Mouse (Mus musculus) urinary bladder, postnatal 36 days (tissue): ENCODE measurements around the gene Smug1.

ENCODE experiments used
- DNase-seq, 2 experiments: peaks; one replicate each; pipeline ENCODE4 v3.0.0; 2022; ENCODE audit warnings: low spot score in 2 of 2, mixed read lengths in 1 of 2

The Smug1 gene

DNA sequence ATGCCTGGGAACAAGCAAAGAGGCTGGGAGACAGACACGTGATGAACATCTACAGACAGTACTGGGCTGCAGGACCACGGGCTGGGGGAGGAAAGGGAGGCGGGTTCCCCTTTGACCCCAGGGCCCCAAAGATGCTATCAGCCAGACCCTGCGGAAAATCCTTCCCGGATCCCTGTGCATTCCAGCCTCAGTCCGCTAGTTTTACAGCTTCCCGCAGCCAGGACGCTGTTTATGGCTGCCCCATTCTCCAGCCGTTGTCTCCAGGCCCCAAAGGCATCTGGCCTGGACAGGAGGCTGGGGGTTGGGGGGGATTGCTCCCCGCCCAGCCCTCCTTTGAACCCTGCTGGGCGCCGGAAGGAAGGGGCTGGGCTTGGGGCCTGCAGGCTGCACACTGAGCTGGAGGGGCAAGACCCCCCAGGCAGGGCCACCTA is 10.7 kb upstream of the Smug1 start:
- no peak for DNase-seq

DNA sequence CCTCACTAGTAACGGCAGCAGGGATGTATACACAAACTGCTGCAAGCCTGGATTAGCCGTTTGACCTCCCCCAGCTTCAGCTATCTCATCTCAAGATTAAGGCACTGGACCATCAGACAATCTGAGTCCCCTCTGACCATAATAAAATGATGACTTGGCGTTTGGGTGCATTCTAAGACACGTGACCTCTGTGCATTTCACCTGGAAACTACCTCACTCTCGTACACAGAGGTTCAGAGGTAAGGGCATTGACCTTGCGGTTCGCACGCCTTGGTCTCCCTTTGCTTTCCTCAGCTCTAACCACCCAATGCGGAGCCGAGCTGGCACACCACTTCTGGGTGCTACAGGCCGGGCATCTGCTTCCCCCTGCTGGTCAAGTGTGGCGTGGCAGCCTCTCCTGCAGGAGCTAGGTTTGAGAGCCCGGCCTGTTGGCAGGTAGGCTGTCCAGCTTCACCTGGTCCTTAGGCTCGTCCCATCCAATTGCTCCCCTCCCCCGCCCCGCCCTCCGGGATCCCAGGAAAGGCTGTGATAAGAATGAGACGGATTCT is 10.1 kb upstream of the Smug1 start:
- peak; percentile 88 to 91 for DNase-seq

DNA sequence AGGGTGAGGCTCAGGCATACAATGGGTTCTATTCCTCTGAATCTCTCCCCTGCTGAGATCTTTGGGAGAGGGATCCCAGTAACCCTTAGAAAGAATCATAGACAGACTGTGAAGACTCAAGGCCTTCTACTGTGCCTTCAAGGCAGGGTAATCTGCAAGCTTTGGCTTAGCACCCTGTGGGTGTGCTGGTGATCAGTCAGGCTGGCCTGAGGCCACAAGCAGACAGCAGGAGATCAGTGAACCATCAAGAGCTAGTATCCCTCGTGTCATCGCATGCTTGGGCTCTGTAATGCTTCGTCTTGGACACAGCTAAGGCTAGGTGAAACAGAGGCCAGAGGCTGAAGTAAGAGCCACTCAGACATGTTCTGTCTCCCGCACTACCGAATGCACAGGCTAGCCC is 6.4 kb upstream of the Smug1 start:
- DNase-seq: no peak

DNA sequence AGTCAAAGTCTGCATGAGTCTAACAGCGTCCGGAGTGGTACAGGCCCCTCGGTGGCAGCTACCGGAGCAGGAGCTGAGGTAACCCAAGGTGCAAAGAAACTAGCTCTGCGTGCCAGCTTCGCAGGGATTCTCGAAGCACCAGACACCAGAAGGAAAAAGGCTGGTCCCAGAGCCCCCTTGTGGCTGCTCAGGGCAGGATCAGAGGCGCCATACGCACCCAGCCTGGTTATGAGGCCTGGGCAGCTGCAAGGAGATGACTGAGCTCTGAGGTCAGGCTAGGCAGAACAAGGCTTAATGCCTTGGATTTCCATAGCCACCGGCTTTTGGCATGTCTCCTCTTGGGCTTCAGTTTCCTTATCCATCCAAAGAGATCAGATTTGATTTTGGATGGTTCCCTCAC is 5.6 kb upstream of the Smug1 start:
- DNase-seq: peak; percentile 25 to 63

DNA sequence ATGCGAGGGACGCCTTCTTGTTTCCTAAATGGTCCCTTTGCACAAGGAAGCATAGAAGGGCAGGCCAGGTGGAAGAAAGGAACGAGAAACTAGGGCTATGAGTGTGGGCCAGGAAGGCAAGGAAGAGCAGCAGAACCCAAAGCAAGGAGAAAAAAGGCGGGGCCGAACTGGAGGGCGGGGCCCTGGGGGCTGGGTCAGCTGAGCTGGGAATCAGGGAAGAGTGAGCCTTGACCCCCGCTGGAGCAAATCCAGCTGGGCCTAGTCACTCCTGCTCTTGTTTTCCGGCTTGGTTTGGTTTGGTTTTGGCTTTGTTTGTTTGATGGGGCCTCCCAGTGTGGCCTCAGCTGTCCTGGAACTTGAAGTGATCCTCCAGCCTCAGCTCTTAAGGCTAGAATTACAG is 4.4 kb upstream of the Smug1 start:
- no peak for DNase-seq

DNA sequence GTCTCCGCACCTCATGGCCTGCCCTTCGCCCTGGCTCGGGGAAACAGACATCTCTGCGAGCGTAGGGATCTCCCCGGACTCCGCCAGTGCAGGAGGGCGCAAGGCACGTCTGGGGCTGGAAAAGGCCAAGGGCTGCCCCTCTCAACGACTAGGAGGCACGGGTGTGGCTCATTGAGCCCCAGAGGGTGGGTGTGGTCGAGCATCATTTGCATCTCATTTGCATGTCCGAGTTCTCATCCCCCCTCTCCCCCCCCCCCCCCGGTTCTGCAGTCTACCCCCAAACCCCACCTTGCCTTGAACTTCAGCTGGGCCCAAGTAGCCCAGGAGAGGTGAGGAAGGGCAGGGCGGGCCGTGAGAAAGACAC is 3.4 kb upstream of the Smug1 start:
- DNase-seq: no peak

DNA sequence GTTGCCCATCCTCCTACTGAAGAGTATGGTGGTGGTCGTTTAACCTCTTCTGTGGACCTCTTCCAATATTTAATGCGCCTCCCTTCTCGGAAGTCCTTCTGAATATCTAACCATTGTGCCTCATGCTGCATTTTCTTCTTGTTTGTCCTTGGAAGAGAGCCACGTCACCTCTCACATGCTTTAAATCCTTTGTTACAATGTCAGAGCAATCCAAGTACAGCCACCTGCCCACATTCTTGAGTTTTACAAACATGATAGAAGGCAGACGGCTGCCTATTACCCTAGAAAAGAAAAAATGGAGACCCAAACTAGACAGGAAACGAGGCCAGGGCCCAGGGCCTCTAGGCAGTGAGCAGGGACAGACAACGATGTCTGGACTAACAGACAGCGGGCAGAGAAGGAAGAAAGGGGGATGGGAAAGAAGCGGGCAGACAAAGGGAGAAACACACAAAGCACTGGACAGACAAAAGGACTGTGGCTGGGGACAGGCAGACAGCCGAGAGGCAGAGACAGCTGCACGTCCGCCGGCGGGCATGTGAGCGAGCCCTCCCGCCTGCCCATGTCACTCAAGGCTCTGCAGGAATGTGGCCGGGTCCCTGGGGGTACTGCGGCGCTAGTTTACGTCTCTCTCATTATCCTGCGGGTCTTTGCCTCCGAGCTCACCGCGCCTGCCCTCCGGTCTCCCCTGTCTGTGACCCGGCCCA is 2.9 kb upstream of the Smug1 start:
- DNase-seq: no peak

DNA sequence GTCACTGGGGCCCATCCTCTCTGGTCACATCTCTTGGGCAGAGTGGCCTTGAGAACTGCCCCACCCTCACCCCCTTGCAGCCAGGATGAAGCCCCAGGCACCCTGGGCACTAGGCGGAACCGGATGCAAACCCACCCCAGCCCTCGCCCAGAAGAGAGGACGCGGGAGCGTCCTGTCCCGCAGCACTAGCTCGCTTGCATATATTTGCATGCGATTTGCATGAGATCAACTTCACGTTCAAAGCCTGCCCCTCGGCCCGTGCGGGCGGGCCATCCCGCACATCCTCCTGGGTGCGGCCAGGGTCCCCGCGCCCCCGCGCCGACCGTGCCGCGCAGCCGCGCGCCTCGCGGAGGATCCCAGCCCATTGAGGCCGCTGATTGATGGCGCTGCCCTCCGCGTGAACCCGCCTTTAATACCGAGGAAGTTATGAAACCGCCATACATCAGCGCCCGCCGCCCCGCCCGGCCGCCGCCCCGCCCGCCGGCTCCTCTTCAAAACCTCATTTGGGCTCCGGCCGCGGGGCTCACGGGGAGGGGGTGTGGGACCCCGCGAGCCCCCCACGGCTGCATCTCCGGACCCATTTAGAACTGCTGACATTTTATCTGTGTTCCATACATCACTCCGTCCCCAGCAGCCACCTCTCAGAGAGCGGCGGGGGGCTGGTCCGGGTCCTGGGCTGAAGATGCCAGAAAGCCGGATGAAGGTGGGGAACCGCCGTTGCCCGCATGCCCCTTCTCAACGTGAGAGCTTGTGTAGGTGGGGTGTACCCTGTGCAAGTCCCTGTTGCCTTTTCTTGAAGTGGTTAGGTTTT is 2.1 kb upstream of the Smug1 start:
- peak in 1 of 2 experiments; percentile 25 for DNase-seq

DNA sequence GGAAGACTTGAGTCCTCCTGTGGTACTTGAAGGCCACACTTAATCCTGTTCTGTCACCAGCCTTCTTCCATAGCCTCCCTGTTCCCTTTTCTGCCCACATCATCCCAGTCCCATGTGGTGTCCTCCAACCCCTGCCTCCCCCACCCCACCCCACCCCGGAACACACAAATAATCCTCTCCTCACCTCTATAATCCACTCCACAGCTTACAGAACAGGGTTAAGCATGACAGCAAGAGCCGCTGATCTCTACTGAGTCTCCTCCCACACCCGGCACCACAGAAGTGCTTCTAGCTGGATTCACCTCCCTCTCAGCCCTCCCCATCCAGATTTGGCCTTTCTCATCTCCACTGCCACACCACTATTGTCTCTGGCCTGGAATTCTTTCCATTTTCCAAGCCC is 894 bp upstream of the Smug1 start:
- DNase-seq: no peak

DNA sequence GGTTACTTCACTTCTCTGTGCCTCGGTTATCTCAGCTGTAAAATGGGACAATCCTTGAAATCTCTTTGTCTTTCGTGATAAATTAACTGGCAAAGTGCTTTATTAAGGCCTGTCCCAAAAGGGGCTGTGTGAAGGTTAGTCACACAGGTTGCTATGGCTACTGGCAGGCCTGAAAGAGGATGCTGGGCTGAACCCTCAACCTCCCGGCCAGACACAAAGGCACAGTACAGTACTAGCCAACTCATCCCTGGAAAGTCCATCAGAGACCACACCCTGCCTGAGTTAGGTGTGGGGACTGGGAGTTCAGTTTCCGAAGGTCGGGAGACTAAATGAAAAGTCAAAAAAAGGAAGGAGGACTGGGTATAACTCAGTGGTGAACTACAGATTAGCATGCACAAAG is 968 bp downstream of the Smug1 start:
- no peak for DNase-seq

DNA sequence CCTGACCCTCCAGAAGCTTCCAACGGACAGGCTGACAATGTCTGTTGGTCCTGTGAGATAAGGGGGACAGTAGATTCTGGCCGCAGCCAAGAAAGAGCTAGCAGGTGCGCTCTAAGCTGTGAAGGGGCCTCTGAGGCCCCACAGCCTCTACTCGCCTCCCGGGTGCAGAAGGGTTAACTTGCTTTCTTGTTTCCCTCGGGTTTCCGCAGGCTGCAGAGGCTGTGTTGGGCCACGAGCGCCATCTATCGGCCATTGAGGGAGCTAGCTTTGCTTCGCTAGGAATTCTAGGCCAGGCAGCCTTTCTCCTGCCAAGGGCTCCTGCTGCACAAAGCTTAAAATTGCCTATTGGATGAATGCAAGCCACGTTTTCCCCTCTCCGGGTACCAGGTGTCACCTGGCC is 1.5 kb downstream of the Smug1 start:
- peak; percentile 79 to 88 for DNase-seq

DNA sequence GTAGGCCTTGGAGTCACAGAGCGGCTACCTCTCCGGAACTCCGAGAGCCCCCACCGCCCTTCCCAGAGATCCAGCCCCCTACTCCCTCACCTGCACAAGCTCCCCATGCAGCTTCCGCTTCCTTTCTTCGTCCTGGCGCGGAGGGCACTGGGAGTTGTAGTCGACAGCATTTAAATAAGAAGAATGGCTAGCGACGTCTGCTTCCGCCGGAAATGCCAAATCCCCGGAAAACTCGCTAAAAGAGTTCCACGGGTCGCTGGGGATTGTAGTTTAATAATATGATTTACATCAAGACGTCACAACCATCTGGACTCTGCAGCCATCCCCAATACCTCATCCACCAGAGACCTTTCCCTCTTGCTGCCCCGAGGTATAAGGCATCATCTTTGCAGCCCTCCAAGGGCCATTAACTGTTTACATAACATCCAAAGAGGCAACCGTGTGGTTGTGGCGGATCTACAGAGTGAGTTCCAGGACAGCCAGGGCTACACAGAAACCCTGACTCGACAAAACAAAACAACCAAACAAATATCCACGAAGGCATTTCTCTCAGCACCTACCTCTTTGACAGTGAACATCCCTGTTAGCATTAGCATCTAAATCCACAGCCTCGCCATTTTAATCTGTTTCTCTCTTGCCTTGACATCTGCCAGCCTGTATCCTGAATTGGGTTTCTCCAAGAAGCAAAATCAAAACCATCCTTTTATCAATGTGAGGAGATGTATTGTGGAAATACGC is 3.5 kb downstream of the Smug1 start:
- DNase-seq: peak; percentile 76 to 90

DNA sequence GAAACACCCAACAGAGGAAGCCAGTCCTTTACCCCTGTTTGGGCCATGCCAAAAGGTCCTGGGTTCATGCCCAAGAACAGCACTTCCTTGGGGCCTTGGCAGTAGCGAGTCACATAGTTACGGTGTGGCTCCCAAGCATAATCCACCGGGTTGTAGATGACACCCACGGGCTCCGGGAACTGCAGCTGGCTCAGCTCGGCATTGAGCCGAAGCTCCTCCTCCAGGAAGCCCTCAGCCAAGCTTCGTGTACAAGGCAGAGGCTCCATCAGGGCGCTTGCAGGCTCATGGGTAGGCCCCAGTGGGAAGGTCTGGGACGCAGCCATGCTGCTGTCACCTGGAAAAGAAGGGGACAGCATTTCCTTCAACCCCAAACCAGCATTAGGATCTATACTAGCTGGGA is 9.3 kb downstream of the Smug1 start:
- no peak for DNase-seq

DNA sequence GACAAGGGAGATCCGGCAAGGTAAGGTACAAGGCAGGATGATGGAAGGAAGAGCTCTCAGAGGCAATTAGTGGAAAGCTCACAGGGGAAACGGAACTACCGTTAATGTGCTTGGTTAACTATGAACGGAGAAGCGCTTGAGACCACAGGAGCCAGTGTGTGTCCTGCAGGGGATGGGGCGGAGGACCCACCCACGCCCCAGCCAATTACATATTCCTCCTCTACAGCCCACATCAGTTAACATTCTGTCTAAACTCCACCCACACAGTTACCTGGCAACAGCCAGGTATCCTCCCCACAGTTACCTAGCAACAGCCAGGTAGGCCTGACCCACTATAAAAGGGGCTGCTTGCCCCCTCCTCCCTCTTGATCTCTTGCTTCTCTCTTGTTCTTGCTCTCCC is 10.0 kb downstream of the Smug1 start:
- no peak for DNase-seq

DNA sequence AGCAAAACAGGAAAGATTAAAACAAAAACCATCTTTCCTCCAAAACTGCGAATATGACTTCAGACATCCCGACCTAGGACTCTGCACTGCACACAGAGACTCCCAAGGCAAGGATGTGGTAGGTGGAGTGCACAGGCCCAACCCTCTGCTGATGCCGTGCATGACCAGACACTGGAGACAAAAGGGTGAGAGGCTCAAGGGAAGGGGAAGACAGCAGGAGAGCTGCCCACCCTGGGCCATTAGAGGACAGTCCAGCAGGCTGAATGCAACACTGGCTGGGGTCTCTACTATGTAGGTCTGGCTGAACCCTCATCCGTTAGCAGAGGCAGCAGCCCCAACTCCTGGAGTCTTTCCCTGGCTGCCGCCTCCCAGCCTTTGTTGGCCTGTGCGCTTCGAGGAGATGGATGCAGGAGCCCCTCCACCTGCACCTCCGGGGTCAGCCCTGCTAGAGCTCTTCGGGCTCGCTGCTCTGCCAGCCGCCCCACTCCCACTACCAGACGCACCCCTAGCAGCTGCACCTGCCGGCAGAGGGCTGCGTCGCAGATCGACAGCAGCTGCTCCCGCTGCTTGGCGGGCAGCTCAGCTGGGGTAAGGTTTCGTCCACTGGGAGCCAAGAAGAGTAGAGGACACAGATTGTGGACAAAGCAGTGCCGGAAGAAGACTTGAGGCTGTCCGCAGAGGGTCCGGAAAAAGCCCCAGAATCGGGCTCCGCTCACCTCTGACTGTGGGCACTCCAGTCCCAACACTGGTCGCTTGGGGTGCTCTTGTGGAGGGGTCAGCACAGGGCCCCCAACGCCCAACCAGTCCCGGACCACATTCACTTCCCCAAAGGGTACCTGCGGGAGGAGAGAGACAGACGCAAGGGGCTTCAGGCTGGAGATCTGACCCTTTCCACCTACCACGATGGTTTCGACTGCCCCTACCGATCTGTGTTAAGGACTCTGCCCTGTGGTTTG is 11.2 kb downstream of the Smug1 start:
- DNase-seq: no peak

DNA sequence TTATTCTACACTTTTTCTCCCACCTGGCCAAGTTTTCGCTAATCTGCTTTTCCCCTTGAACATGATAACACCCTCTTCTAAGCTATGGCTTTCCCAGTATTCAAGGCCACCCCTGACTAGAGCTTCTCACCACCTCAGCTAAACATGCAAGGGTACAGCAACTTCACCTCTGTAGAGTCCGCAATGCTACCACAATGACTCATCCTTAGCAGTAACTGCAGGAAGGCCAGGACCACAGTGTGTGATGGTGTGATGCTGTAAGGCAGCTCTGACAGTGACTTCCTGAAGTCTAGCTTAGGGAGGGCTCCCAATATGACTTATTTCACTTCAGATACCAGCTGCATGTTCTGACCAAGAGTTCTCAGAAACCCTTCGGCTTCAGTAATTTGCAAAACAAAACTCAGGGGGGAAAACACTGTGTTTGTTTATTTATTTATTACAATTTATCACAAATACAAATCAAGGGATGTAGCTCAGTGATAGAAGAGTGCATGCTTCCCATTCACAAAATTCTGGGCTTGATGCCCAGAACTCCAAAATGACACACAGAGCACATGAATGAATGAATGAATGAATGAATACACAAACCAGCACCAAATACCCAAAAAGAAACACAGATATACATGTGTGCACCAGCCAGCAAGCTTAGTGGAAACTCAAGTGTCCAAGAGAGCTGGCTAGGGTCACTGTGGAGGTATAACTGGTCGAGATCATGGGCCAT is 13.8 kb downstream of the Smug1 start:
- no peak for DNase-seq

DNA sequence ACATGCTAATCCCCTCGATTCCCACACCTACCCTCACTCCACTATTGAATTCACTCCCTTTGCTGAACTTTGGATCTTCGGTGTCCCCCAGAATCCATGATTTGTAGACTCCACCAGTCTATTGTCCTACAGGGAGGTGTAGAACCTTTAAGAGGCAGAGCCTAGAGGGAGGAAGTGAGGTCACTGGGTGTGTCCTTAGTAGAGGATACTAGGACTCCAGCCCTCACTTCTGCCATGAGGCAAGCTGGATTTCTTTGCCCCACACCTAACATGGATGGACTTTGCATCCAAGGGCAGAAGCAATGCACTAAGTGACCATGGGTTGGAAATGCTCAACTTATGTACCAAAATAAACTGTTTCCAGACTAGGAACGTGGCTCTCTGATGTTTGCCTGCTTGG is 14.5 kb downstream of the Smug1 start:
- no peak for DNase-seq

DNA sequence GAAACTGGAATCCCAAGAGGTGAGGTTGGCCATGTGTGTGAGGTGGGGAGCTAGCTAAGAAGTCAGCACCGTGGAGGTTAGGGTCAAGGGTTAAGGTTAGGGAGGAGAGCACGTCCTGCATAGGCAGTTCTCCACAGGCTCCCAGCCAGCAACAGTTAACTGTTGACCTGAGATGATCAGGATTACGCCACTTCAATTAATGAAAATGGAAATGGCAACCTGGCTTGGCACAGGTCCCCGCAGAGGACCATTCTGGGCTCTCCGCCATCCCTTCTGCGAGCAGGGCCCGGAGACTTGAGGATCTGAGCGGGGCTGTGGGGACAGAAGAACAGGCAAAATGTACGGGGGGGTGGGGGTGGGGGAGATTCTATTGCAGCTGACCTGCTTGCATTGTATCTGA is 19.1 kb downstream of the Smug1 start:
- DNase-seq: no peak

DNA sequence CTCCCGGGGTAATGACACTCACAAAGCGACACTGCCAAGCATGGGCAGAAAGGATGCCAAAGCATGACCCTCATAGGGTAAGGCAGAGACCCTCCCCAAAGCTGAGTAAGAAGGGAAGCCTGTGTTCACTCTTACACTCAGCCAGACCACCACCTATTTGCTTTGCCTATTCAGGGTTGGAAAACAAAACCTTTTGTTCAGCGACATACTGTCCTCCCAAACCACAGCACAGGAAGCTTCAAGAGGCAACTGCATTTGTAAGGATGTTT is 19.5 kb downstream of the Smug1 start:
- DNase-seq: no peak

DNA sequence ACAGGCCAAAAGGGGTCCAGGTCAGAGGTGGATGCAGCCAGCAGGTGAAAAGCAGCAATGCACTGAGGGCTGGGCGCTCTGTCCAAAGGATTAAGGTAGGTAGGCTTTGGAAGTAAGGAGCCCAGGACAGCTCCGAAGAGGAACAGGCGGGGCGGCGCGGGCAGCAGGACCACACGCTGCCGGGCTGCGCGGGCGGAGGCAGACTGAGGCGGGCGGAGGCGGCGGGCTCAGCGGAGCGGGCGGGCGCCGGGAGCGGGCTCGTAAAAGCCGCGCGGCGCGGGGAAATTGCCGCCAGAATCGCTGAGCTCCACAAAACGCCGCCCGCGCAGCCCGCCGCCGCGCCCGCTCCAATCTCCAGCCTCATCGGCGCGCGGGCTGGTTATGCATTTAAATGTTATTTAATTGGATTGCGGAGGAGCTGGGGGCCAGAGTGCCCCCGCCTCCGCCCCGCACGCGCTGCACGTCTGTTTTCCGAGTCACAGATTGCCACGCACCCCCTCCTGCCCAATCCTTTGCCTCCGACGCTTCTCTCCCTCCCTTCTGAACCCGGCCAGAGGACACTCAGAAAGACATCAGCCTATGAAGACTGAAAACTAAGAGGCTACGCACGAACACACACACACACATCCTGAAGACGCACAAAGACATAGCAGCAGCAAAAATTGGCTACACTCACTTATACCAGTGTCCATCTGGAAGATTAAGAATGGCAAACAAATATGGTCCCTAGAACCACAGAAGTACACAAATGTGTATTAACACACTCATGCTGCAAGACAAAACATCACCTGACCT is 20.1 kb downstream of the Smug1 start:
- DNase-seq: peak in 1 of 2 experiments; percentile 29
